Mouse (Mus musculus) hematopoietic stem cell, adult 5-6 weeks (primary cell): ENCODE measurements around the gene Mrm3. TPM values are rescaled to one million over a fixed set of nuclear protein-coding genes. Genes with fewer than 3 reads are reported as not detected.

Experiments
- ATAC-seq, 2 experiments: fragments of 125-278 bp in 1 of 2; replicated peaks in 1 of 2; 2 replicates each; pipeline ENCODE4 v1.8.0; 2016 to 2017; ENCODE audit warnings: inconsistent platforms in 2 of 2, mild to moderate bottlenecking in 2 of 2, moderate number of reproducible peaks in 2 of 2, low read depth in 1 of 2, moderate TSS enrichment in 1 of 2; ENCODE audit not compliant: low FRiP score in 2 of 2, poor library complexity in 2 of 2, severe bottlenecking in 2 of 2, insufficient read depth in 1 of 2, low TSS enrichment in 1 of 2
- total RNA-seq: library from RNA; stranded (forward); fragments of 172-1452, 232-1000 nt; gene quantifications from 2 replicates; pipeline ENCODE4 v1.2.3, GENCODE M21; 2017

Gene Mrm3
- total RNA-seq, 1 experiment from 2014 or later: 33.6 TPM

DNA sequence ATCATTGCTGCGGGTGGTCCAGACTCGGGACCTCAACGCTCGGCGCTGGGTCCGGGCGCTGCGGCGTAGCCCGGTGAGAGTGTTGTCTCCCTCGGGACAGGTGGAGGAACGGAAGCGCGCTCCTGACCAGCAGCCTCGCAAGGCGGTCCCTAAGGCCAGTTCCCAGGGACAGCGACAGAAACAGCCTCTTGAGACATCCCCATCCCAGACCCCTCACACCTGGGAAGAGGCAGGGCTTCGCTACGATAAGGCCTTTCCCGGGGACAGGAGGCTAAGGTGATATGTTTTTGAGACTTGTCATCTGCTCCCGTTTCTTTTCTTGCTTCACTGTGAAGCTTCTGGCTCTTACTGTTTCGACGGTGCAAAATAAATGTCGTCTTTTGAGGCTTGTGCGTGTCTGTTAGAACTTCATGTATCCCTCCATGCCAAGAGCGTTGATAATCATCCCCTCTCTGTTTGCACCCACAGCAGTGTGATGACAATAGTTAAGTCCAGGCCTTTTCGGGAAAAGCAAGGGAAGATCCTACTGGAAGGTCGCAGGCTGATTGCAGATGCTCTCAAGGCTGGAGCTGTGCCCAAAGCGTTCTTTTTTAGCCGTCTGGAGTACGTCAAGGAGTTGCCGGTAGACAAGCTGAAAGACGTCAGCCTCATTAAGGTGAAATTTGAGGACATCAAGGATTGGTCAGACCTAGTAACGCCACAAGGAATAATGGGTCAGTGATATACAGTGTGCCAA, 464 bp downstream of the Mrm3 start:
- peak in 1 of 2 experiments; percentile 40; a peak in 1 of 4 replicates for ATAC-seq

DNA sequence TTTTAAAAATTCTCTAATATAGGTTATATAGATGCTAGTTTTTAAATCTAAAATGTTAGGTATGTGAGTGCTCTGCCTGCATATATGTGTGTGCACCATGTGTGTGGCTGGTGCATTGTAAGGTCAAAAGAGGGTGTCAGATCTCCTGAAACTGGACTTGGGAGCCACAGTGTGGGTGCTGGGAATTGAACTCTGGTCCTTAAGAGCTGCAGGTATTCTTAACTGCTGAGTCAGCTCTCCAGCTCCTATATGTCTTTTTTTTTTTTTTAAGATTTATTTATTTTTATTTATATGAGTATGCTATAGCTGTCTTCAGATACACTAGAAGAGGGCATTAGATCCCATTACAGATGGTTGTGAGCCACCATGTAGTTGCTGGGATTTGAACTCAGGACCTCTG, 2.9 kb downstream of the Mrm3 start:
- ATAC-seq: no peak

DNA sequence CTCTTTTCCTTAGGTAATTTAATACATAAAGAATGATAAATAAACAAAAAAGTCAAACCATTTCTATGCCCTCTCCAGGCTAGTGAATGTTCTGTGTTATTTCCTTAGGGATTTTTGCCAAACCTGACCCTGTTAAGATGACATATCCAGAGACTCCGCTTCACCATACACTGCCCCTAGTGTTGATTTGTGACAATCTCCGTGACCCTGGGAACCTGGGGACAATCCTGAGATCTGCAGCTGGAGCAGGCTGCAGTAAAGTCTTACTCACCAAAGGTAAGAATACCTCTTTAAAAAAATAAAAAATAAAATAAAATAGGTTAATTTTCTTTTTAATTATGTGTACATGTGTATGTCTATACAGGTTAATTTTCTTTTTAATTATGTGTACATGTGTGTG, 3.7 kb downstream of the Mrm3 start:
- no peak for ATAC-seq

DNA sequence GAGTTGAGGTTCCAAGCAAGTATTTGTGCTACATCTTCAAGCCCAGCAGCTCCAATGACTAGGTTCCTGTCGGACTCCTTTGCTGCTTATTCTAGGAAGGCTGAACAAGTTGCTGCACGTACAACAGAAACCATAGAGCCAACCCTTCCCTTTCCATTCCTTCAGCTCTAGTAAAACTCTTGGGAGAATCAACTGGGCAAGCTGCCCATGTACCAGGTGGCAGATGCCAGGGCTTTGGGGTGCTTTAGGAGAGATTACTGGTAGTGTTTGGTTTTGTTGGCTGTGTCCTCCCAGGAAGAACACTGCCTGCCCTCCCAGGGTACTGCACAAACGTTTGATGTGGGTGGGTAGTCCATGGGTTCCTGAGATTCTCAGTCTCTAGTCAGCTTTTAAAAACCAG, 8.5 kb downstream of the Mrm3 start:
- no peak for ATAC-seq

DNA sequence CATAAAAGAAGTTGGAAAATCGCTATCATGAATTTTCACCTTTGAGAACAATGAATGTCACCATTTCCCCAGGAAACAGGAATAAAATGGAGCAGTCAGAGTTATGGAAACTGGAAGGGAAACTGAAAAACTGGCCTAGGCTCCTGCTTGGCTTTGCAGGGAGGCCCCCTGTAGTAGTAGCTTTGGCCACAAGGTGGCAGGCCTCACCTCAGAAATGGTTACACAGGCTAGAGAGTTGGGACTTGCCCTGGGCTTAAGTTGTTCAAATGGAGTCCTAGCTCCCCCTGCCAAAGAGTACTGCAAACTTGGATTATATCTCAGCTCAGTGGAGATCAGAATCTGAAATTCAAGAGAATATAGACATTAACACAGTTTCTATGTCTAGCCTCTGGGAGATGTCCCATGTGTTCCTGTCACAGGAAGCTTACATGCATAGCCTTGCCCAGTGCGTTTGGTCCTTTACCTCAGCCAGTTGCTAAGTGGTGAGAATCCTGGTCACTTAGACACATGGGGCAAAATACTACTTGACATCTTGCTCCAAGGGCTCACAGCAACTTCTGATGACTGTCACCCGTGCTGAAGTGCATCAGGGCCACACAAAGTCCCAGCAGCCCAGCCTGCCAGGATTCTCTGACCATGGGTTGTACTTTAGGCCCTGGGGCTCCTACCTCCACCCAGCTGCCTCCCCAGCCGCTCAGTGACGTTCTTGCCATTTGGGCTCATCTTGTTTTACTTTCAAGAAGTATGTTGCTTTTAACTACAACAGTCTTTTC, 9.8 kb downstream of the Mrm3 start:
- peak; percentile 87 for ATAC-seq

DNA sequence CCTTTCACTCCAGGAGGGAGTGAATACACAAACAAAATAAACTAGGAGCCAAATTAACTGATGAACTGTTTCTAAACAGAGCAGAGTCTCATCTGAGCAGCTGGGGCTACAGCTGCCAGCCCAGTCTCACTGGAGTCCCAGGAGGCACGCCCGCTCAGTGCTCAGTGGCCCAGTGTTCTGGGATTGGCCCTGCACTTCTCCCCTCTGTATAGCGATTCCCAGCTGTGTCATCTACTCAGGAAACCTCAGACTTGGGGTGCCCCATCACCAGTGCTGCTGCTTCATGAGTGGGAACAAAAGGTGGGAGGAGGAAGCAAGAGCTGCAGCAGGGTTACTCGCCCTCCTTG, 10.4 kb downstream of the Mrm3 start:
- ATAC-seq: no peak

DNA sequence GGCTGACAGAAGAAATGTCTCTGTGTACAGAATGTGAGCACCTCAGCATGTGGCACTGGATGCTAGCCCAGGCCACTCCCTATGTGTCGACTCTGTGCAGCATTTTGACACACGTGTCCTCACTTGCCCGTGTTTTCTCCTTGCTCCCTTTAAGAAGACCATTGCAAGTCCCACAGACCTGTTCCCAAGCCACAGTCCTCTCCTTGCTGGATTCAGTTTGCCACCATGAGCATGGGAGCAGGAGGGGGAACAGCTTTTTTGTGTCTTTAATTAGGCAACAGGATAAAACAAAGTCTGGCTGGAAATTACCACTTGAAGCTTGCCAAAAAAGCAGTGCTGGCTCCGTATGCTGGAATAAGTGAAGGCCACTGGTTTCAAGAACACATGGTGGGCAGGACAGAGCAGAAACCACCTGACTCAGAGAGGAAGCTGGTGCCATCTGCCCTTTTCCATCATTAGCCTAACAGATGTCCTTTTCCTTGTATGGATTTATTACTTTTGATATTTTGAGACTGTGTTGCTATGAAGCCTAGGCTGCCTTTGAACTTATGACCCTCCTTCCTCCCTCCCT, 12.0 kb downstream of the Mrm3 start:
- no peak for ATAC-seq

DNA sequence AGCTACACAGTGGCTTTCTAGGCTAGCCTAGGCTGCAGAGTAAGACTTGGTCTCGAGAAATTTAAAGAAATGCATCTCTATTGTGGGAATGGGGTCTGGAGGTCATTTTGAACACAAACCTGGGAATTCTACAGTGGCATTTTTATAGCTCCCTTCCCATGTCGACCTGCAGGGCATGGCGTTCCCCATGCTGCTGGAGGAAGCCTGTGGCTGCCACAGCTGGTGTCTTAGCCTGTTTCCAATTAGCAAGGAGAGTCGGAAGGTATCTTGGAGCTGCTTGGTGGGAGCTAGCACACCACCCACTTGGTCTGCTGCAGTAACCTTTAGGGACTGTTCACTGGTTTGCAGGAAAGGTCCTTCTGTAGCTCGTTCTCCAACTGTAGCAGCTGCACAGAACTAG, 12.6 kb downstream of the Mrm3 start:
- no peak for ATAC-seq

DNA sequence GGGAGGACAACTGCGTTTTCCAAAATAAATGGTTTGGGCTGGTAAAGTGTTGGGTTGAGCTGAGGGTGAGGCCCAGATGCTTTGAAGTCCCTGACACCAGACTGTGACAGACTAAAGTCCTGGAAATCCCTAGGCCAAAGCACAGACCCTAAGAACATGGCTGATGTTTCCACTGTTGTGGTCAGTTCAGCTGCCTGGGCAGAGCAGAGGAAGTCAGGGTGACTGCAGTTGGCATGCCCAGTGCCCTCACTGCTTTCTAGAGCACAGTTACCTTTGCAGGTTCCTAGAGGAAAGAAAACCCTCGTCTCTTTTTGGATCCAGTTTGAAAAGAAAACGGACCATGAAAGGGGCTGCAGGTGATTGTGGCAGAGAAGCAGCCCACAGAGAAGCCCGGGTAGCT, 13.9 kb downstream of the Mrm3 start:
- no peak for ATAC-seq

DNA sequence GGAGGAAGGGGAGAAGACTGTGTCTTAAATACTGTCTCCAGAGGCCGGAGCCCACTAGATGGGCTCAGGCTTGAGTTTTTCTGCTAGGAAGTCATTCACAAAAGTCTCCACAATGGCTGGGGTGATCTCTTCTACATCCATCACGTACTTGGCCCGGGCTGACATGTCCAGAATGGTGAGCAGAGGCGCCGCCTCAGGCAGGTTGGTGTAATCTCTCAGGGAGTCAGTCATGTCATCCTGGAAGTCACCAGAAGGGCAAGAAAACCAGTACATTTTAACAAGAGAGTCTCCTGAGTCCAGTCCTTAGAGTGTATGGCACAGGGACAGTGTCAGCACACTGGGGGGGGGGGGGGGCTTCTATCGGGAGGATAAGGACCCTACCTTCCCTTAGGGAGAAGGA, 15.0 kb downstream of the Mrm3 start:
- ATAC-seq: no peak

DNA sequence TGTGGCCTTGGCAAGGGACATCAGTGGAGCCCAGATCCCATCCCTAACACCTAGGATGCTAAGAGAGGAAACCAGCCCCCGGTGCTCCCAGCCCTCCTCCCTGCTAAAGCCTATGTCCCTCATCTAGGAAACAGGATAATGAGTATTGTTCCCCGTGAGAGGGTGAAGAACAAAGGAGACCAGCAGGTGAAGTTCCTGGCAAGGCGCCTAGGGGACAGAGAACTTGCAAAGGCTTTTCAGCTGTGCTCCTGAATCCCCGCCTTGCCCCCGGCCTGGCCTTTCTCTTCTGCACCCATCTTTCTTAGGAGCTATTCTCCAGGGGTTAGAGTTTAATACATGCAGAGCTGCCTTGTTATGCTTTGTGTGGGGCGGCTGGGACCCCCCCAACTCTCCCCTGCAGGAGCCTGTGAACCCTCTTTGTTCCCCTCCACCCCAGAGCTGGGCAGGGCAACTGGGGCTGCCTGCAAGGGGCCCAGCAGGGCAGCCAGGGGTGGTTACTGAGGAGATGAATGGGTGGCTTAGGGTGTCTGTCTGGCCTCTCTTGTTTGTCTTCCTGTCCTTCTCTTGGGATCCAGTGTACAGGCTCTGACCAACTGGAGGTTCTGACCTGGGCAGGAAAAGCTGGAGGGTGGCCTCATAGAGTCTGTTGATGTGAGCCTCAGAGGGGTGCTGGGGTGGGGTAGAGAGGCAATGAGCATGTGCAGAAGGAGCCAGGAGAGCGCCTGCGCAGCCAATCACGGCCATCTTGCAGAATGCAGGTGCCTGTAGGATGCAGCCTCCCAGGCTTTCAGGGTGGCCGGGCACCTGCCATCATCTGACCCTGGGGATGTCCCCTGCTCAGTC, 16.9 kb downstream of the Mrm3 start:
- ATAC-seq: no peak

DNA sequence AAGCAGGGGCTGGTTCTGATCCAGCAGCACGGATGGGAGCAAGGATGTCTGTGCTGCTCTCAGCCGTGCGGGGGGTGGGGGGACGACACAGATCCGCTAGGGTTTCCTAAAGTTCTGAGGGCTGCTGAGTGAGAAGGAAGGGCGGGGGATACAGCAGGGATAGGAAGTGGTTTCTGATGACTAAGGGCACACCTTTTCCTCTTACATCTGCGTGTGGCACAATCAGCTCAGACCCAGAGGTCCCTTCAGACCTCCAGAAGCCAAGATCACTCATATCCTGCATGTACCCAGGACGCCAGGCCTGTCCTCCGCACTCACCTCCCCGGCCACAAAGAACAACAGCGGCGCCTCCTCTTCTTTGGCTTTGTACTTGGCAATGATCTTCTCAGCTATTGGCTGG, 17.7 kb downstream of the Mrm3 start:
- ATAC-seq: peak; percentile 85 to 92

DNA sequence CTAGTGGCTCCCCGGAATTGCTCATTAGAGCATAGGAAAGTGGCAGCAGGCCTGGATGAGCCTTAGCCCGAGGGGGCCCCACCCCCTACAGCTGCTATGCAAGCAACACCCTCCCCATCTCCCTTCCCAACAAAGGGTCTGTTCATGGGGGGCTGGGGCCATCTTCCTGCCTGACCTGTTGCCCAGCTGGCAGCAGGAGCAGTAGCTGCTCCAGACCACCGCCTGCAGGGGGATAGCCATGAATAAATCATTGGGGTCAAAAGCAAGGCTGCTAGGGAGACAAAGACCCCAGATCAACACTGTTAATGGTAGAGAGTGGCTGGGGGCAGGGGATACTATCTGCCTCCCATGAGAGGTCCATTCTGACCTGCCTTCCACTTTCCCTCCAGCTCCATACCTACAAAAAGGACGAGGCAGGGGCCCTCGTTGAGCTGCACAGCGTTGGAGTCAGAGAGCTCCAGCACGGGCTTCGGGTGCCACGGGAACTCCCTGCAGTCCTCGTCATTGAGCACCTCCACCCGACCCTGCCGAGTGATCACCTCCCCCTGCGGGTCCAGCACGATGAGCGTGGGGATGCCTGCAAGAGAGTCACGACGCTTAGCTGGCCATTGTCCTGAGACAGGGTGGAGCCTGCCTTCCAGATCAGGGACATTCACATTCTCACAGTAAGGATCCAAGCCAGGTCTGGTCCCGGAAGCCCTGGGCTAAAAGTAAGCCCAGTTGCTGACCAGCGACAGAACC, 19.3 kb downstream of the Mrm3 start:
- no peak for ATAC-seq

DNA sequence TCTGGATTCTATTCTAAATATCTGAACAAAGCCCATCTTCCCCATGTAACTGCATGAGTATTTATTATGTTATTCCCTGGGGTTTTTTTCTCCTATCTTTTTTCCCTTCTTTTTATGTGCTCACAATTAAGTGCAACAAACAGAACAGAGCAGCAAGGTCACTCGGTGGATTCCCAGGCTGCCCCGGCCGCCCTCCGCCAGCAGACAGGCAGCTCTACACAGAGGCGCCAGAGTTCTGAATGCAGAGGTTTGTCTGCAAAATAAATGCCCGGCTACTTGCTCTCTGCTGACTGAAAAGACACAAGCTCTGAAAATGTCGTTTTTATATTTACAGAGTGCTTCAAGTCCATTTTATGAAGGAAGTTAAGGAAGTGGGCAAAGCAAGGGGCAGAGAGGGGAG, 24.0 kb downstream of the Mrm3 start:
- no peak for ATAC-seq

DNA sequence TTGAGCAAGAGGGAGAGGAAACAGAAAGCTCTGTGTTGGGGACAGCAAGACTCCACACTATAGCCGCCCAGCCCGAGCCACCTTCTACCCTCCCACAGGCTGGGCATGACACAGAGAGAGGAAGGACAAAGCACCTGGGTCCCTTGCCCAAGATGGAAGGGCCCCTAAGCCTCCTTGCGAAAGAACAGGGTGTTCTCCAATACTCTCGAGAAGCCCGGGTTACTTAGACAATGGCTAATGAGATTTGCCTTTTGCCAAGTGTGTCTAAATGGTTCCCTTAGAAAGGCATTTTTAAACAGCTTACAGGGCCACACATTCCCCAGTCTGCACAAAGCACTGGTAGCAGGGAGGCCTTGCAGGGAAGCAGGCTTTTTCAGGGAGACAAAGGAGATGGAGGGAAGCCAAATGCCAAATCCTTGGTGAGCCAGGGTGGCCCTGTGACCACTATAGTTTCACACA, 24.5 kb downstream of the Mrm3 start:
- peak in 1 of 2 experiments; percentile 46; a peak in 1 of 4 replicates for ATAC-seq

DNA sequence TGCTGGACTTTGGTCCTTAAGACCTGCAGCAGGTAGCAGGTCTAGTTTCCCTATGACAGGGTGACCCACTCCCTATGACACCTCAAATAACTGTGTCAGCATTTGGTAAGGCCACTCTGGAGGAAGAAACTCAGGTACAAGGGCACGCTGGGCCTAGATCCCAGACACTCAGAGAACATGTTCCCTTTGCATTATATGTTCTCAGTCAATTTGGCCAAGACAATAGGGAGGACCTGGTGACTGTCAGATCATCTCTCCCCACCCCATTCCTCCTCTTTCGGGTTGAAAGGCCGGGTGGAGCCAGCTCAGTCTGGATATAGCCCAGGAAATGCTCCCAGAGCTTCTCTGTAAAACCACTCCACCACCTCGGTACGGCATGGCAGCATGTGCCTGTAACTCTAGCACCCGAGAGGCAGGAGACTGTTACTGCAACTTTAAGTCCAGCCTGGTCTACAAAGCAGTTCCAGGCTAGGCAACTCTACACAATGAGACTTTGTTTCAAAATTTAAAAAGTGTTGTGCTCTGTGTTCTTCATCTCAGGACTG, 25.1 kb downstream of the Mrm3 start:
- no peak for ATAC-seq

DNA sequence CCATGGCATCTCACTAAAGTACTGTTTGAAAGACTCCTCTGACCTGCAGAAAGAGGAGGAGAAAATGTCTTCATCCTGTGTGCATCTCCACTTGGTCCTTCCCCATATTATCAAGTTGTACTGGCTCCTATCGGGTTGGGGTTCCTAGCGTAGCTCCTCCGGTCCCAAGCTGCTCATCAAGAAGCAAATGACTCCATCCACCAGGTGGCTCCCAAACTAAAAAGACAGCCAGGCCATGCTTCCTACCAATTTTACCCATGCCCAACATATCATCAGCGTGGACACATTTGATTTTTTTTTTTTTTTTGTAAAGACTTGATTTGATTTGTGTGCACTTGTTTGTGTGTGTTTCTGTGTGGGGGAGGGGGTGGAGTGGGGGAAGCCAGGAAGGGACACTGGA, 28.9 kb downstream of the Mrm3 start:
- ATAC-seq: no peak
